Mouse (Mus musculus) cortical plate, adult 2 months (tissue): ENCODE data around the gene Sorbs1.

Experiments
- CTCF ChIP-seq: fragments of 200-500 bp; IDR thresholded peaks from 2 replicates; pipeline ENCODE4 v1.5.1; 2011; ENCODE audit warnings: mild to moderate bottlenecking, control low read depth, low read length; ENCODE audit not compliant: insufficient read depth; ENCODE audit errors: extremely low read depth
- POLR2A ChIP-seq: fragments of 200-500 bp; IDR thresholded peaks from 2 replicates; pipeline ENCODE4 v1.6.1; 2011; ENCODE audit warnings: mild to moderate bottlenecking, low read length, control low read depth; ENCODE audit not compliant: insufficient read depth; ENCODE audit errors: extremely low read depth

DNA sequence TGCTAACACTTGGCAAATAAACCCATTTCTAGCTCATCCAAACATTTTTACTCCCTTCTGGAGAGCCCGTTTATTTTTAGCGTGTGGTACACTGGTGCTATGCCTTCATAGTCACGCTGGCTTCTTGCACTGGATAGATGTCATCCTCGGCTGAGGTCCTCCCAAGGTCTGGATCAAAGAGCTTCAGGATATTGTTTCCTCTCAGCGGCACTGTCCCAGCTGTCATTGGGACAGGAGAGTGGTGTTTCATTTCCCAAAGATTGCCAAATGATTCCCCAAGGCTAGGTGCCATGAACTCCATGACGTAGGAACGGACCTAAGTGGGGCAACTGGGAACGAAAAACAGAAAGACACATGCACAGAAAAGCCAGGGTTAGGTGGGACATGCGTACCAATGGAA is 225.2 kb downstream of the Sorbs1 start:
- no peak for TF ChIP-seq CTCF
- TF ChIP-seq POLR2A: no peak
